Mouse (Mus musculus) kidney, embryonic 14.5 days (tissue): ENCODE measurements at regions not wholly inside any gene's neighbourhood (a gene's known extent, or its start where the extent isn't known, plus 50 kb on each side); places are given as distances from the start of the nearest gene placed in this dataset.

Experiments
- ATAC-seq: fragments of 200-750 bp; cut with Nextera tagmentation; 2 replicates; pipeline ENCODE4 v1.8.0; 2017; ENCODE audit warnings: moderate number of reproducible peaks, mild to moderate bottlenecking, moderate TSS enrichment, moderate library complexity; ENCODE audit not compliant: low FRiP score, low TSS enrichment
- H3K27ac ChIP-seq: fragments of 300-500 bp; sonication (generic); 2 replicates; pipeline ENCODE4 v1.5.1; 2014; ENCODE audit warnings: low read depth, mild to moderate bottlenecking, low read length, moderate library complexity, mixed read lengths
- H3K27me3 ChIP-seq: fragments of 300-500 bp; sonication (generic); 2 replicates; pipeline ENCODE4 v1.6.1; 2014; ENCODE audit warnings: mild to moderate bottlenecking, low read length; ENCODE audit not compliant: control insufficient read depth, insufficient read depth
- H3K36me3 ChIP-seq: fragments of 300-500 bp; sonication (generic); 2 replicates; pipeline ENCODE4 v1.6.1; 2014; ENCODE audit warnings: low read length, mixed read lengths; ENCODE audit not compliant: control insufficient read depth, insufficient read depth
- H3K4me1 ChIP-seq: fragments of 300-500 bp; sonication (generic); 2 replicates; pipeline ENCODE4 v1.6.1; 2014; ENCODE audit warnings: low read length, mixed read lengths; ENCODE audit not compliant: control insufficient read depth, insufficient read depth
- H3K4me2 ChIP-seq: fragments of 300-500 bp; sonication (generic); replicated peaks from 2 replicates; pipeline ENCODE4 v1.6.1; 2014; ENCODE audit warnings: low read depth, mild to moderate bottlenecking, low read length
- H3K4me3 ChIP-seq: fragments of 300-500 bp; sonication (generic); 2 replicates; pipeline ENCODE4 v1.5.1; 2014; ENCODE audit warnings: mild to moderate bottlenecking, low read length
- H3K9ac ChIP-seq: fragments of 300-500 bp; sonication (generic); 2 replicates; pipeline ENCODE4 v1.6.1; 2014; ENCODE audit warnings: low read depth, mild to moderate bottlenecking, low read length, moderate library complexity
- H3K9me3 ChIP-seq: fragments of 300-500 bp; sonication (generic); 2 replicates; pipeline ENCODE4 v1.6.1; 2016; ENCODE audit warnings: low read length; ENCODE audit not compliant: control insufficient read depth
- WGBS: fragments of 180-500 bp; shearing (Covaris S2); extraction: QIAGEN DNeasy Blood & Tissue Kit; methylation state at CpG from one replicate; pipeline ENCODE4 v1.1.7; 2014; 5-methylcytosine and 5-hydroxymethylcytosine counted together

- Histone ChIP-seq H3K27ac (no peak overlapping the region), H3K9me3 (no peaks in the 10 kb centered on the region), H3K9ac (no peak overlapping the region), H3K27me3 (no peaks in the 10 kb centered on the region), H3K4me1 (no peaks in the 10 kb centered on the region), H3K4me3 (no peak overlapping the region), H3K36me3 (no peaks in the 10 kb centered on the region), H3K4me2 (no peak overlapping the region)
- WGBS, result 85% methylated on average over 2 of the region's 2 CpGs
- no peak for ATAC-seq
Observed at GRCm38 (mm10) chr14:25147731-25148130, 311.3 kb upstream of the Zmiz1 start.

- no peaks in the 10 kb centered on the region for H3K9me3 ChIP-seq
- H3K27me3 ChIP-seq, result no peaks in the 10 kb centered on the region
- H3K36me3 ChIP-seq, result no peaks in the 10 kb centered on the region
- H3K4me3 ChIP-seq, result no peak overlapping the region
- H3K27ac ChIP-seq, result no peak overlapping the region
- ATAC-seq, result no peak
- 74% methylated on average over 1 of the region's 1 CpGs for WGBS
- no peak overlapping the region for H3K9ac ChIP-seq
- no peak overlapping the region for H3K4me2 ChIP-seq
- no peaks in the 10 kb centered on the region for H3K4me1 ChIP-seq
Observed at GRCm38 (mm10) chr14:25150968-25151367, 308.0 kb upstream of the Zmiz1 start.

GRCm38 (mm10) chr14:25151485-25151884 is 307.5 kb upstream of the Zmiz1 start:
- H3K9ac ChIP-seq, result no peak overlapping the region
- no peak overlapping the region for H3K4me2 ChIP-seq
- whole genome bisulfite sequencing, result 83% methylated on average over 2 of the region's 2 CpGs
- H3K4me3 ChIP-seq, result no peak overlapping the region
- H3K27me3 ChIP-seq, result no peaks in the 10 kb centered on the region
- H3K27ac ChIP-seq, result no peak overlapping the region
- H3K36me3 ChIP-seq, result no peaks in the 10 kb centered on the region
- ATAC-seq, result no peak
- H3K4me1 ChIP-seq, result no peaks in the 10 kb centered on the region
- no peaks in the 10 kb centered on the region for H3K9me3 ChIP-seq

GRCm38 (mm10) chr14:25153573-25153972 is 305.4 kb upstream of the Zmiz1 start:
- 81% methylated on average over 4 of the region's 4 CpGs for WGBS

GRCm38 (mm10) chr14:25154180-25154579 is 304.8 kb upstream of the Zmiz1 start:
- Histone ChIP-seq H3K4me3 (no peak overlapping the region), H3K27me3 (no peaks in the 10 kb centered on the region), H3K27ac (no peak overlapping the region), H3K36me3 (no peaks in the 10 kb centered on the region), H3K9ac (no peak overlapping the region), H3K4me2 (no peak overlapping the region), H3K4me1 (no peaks in the 10 kb centered on the region), H3K9me3 (no peaks in the 10 kb centered on the region)
- WGBS, result 83% methylated on average over 8 of the region's 8 CpGs
- ATAC-seq, result no peak

More at GRCm38 (mm10) chr14:25153573-25153972, 305.4 kb upstream of the Zmiz1 start:
- Histone ChIP-seq H3K9ac (no peak overlapping the region), H3K9me3 (no peaks in the 10 kb centered on the region), H3K4me3 (no peak overlapping the region), H3K27ac (no peak overlapping the region), H3K36me3 (no peaks in the 10 kb centered on the region), H3K27me3 (no peaks in the 10 kb centered on the region), H3K4me1 (no peaks in the 10 kb centered on the region), H3K4me2 (no peak overlapping the region)
- ATAC-seq, result no peak

GRCm38 (mm10) chr14:25155008-25155783 is 303.8 kb upstream of the Zmiz1 start:
- Histone ChIP-seq H3K4me3 (no peak overlapping the region), H3K9me3 (no peaks in the 10 kb centered on the region), H3K4me1 (no peaks in the 10 kb centered on the region), H3K4me2 (no peak overlapping the region), H3K36me3 (no peaks in the 10 kb centered on the region), H3K27me3 (no peaks in the 10 kb centered on the region), H3K27ac (no peak overlapping the region), H3K9ac (no peak overlapping the region)
- 74% methylated on average over 7 of the region's 7 CpGs for WGBS
- ATAC-seq, result no peak

GRCm38 (mm10) chr14:25156171-25156570 is 302.8 kb upstream of the Zmiz1 start:
- H3K4me1 ChIP-seq, result no peaks in the 10 kb centered on the region
- H3K4me2 ChIP-seq, result no peak overlapping the region
- no peaks in the 10 kb centered on the region for H3K27me3 ChIP-seq
- H3K9me3 ChIP-seq, result no peaks in the 10 kb centered on the region
- 60% methylated on average over 9 of the region's 9 CpGs for WGBS
- no peak overlapping the region for H3K4me3 ChIP-seq
- no peak overlapping the region for H3K27ac ChIP-seq
- ATAC-seq, result no peak
- H3K9ac ChIP-seq, result no peak overlapping the region
- H3K36me3 ChIP-seq, result no peaks in the 10 kb centered on the region

- WGBS, result 76% methylated on average over 8 of the region's 8 CpGs
- no peak overlapping the region for H3K27ac ChIP-seq
- no peaks in the 10 kb centered on the region for H3K27me3 ChIP-seq
- no peak overlapping the region for H3K4me2 ChIP-seq
- H3K9me3 ChIP-seq, result no peaks in the 10 kb centered on the region
- no peak overlapping the region for H3K9ac ChIP-seq
- no peaks in the 10 kb centered on the region for H3K36me3 ChIP-seq
- ATAC-seq, result no peak
- no peaks in the 10 kb centered on the region for H3K4me1 ChIP-seq
- H3K4me3 ChIP-seq, result no peak overlapping the region
Observed at GRCm38 (mm10) chr14:25161684-25162321, 297.2 kb upstream of the Zmiz1 start.

GRCm38 (mm10) chr14:25166217-25166616 is 292.8 kb upstream of the Zmiz1 start:
- Histone ChIP-seq H3K27me3 (no peaks in the 10 kb centered on the region), H3K4me1 (no peaks in the 10 kb centered on the region; the same call in 1 of the 2 replicates), H3K36me3 (no peaks in the 10 kb centered on the region), H3K4me3 (no peak overlapping the region), H3K4me2 (no peak overlapping the region), H3K27ac (no peak overlapping the region), H3K9ac (no peak overlapping the region), H3K9me3 (no peaks in the 10 kb centered on the region)
- no peak for ATAC-seq
- WGBS, result 26% methylated on average over 1 of the region's 1 CpGs
